Mouse (Mus musculus) hindbrain, postnatal 0 days (tissue): ENCODE data around the gene Scg5. TPM values are rescaled to one million over a fixed set of nuclear protein-coding genes. Genes with fewer than 3 reads are reported as not detected.

Source experiments
- ATAC-seq: fragments of 200-750 bp; cut with Nextera tagmentation; 2 replicates; pipeline ENCODE4 v1.8.0; 2017; ENCODE audit warnings: mild to moderate bottlenecking, moderate TSS enrichment, moderate library complexity
- DNase-seq: peaks from one replicate; pipeline ENCODE4 v3.0.0-alpha.2; 2015; ENCODE audit warnings: low spot score
- H3K27ac ChIP-seq: fragments of 300-500 bp; sonication (generic); 2 replicates; pipeline ENCODE4 v1.5.1; 2014; ENCODE audit warnings: mild to moderate bottlenecking
- H3K27me3 ChIP-seq: fragments of 300-500 bp; sonication (generic); 2 replicates; pipeline ENCODE4 v1.6.1; 2014; ENCODE audit warnings: low read length, mixed read lengths; ENCODE audit not compliant: insufficient read depth
- H3K36me3 ChIP-seq: fragments of 300-500 bp; sonication (generic); 2 replicates; pipeline ENCODE4 v1.6.1; 2014; ENCODE audit warnings: low read length, mixed read lengths; ENCODE audit not compliant: insufficient read depth
- H3K4me1 ChIP-seq: fragments of 300-500 bp; sonication (generic); 2 replicates; pipeline ENCODE4 v1.6.1; 2014; ENCODE audit warnings: antibody characterized with exemption, low read length, mixed read lengths; ENCODE audit not compliant: insufficient read depth
- H3K4me2 ChIP-seq: fragments of 300-500 bp; sonication (generic); 2 replicates; pipeline ENCODE4 v1.6.1; 2014; ENCODE audit warnings: low read depth, mild to moderate bottlenecking, low read length, moderate library complexity, mixed read lengths
- H3K4me3 ChIP-seq: fragments of 300-500 bp; sonication (generic); 2 replicates; pipeline ENCODE4 v1.5.1; 2014; ENCODE audit warnings: low read length
- H3K9ac ChIP-seq: fragments of 300-500 bp; sonication (generic); replicated peaks from 2 replicates; pipeline ENCODE4 v1.6.1; 2014; ENCODE audit warnings: mild to moderate bottlenecking, low read length, moderate library complexity, mixed read lengths
- H3K9me3 ChIP-seq: fragments of 300-500 bp; sonication (generic); 2 replicates; pipeline ENCODE4 v1.6.1; 2016; ENCODE audit warnings: low read length, mixed read lengths
- CTCF ChIP-seq: IDR thresholded peaks from 2 replicates; pipeline ENCODE4 v1.5.1; 2016; ENCODE audit warnings: antibody characterized with exemption, control low read depth, low read depth
- WGBS: fragments of 180-500 bp; shearing (Covaris S2); extraction: QIAGEN DNeasy Blood & Tissue Kit; methylation state at CpG from one replicate; pipeline ENCODE4 v1.1.7; 2014; 5-methylcytosine and 5-hydroxymethylcytosine counted together
- polyA plus RNA-seq: library from polyadenylated mRNA; unstranded; fragments of >200 nt; fragmentation: Nextera tagmentation; extraction: Ambion mirVana; gene quantifications from 2 replicates; pipeline ENCODE4 v1.2.1, GENCODE M21; 2015
- total RNA-seq: library from RNA; depleted of rRNA; stranded (reverse); fragments of >200 nt; gene quantifications from 2 replicates; pipeline ENCODE4 v1.2.3, GENCODE M21; 2014

Gene Scg5
- total and polyA plus RNA-seq, 2 experiments from 2014 or later, result 203 to 362 TPM

DNA sequence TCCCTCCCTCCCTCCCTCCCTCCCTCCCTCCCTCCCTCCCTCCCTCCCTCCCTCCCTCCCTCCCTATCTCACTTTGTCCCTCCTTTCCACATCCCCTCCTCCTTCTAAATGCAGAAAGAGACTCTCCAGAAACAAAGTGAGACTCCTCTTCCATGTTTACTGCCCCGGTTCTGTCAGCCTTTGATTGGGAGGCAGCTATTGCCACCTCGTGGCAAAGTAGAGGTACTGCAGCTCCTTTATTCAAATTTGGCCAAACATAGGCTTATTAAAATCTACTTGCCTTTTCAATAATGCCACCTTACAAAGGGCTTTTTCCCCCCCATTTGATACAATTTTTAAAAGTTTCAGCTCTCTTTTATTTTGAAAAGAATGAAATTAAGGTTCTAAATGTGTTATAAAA lies 5.0 kb downstream of the Scg5 start:
- Histone ChIP-seq H3K9me3 (no peaks in the 10 kb centered on the region), H3K36me3 (no peaks in the 10 kb centered on the region), H3K9ac (no peak overlapping the region), H3K4me2 (no peak overlapping the region), H3K27me3 (no peaks in the 10 kb centered on the region), H3K4me3 (no peak overlapping the region), H3K27ac (no peak overlapping the region), H3K4me1 (peaks cover 14% of the 10 kb centered on the region)
- TF ChIP-seq CTCF, result peak; percentile 88
- WGBS, result 0% methylated on average over 2 of the region's 2 CpGs
- ATAC-seq, result no peak
- peak; percentile 83 for DNase-seq

DNA sequence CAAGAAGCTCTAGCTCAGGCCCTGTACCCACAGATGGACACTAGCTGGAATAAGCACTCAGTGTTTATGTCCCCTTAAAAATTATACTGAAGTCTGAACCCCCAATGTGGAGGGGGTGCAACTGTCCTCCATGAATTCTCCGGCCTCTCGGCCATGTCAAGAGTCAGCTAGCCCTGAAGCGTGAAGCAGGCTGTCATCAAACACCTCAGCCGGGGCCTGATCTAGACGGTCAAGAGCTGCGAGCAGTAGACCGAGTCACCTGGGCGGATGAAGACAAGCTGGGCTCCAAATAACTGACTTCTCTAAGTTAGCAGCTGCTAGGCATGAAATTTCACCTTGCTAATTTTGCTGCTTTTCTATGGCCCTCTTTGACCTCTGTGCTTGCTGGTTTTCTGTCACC lies 6.6 kb downstream of the Scg5 start:
- no peak overlapping the region for H3K27ac ChIP-seq
- no peaks in the 10 kb centered on the region for H3K36me3 ChIP-seq
- H3K4me2 ChIP-seq, result no peak overlapping the region
- H3K27me3 ChIP-seq, result no peaks in the 10 kb centered on the region
- peaks cover 14% of the 10 kb centered on the region for H3K4me1 ChIP-seq
- TF ChIP-seq CTCF, result no peak
- WGBS, result 95% methylated on average over 8 of the region's 8 CpGs
- no peaks in the 10 kb centered on the region for H3K9me3 ChIP-seq
- no peak for ATAC-seq
- no peak for DNase-seq
- H3K9ac ChIP-seq, result no peak overlapping the region
- H3K4me3 ChIP-seq, result no peak overlapping the region

DNA sequence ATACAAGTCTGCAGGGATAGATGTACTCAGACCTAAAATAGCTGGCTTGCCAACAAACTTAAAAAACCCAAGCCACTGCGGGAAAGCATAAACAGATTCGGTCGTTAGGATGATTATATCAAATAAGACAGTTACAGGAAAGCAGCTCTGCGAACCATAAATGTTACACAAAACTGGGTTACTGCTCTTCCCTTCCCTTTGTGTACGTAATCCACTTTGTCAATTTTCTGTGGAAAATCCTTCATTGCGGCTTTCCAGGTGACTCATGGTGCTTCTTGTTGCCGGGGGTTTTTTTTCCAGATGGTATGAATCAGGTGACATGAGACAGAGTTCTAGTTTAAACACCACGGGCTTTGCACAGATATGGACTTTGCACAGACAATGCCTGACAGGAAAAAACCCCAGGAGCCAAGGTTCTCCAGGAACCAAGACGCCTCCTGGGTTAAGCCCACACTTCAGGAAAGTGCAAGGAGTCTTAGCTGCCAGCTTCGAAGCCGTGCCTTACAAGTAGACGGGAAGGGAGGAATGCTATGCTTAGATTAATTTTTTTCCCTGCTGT lies 7.7 kb downstream of the Scg5 start:
- WGBS, result 85% methylated on average over 12 of the region's 12 CpGs
- Histone ChIP-seq H3K27ac (no peak overlapping the region), H3K9ac (no peak overlapping the region), H3K9me3 (no peaks in the 10 kb centered on the region), H3K36me3 (no peaks in the 10 kb centered on the region), H3K4me3 (no peak overlapping the region), H3K4me2 (no peak overlapping the region), H3K27me3 (no peaks in the 10 kb centered on the region), H3K4me1 (peaks cover 3% of the 10 kb centered on the region)
- DNase-seq (no peak), ATAC-seq (no peak)
- no peak for TF ChIP-seq CTCF

DNA sequence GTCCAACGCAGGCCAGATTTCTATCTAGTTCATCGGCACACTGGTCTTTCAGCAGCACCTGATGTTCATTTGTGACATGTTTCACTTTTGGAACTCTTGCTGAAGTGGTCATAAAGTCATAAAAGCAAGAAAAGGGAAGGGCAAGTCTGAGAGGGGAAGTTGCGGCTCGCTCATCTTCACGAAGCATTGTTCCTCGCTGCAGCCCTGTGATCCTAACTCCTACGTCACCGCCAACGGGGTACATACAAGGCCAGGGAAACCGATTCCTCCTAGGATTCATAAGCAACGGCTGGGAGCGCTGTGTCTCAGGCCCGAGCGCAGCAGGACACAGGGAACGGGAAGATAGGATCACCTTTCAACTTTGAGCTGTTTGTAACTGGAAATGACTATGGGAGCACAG lies 8.8 kb downstream of the Scg5 start:
- no peak for DNase-seq
- H3K9ac ChIP-seq, result no peak overlapping the region
- TF ChIP-seq CTCF, result no peak
- H3K4me2 ChIP-seq, result no peak overlapping the region
- H3K27me3 ChIP-seq, result no peaks in the 10 kb centered on the region
- no peaks in the 10 kb centered on the region for H3K36me3 ChIP-seq
- H3K4me1 ChIP-seq, result no peaks in the 10 kb centered on the region
- H3K9me3 ChIP-seq, result no peaks in the 10 kb centered on the region
- 95% methylated on average over 15 of the region's 15 CpGs for WGBS
- ATAC-seq, result no peak
- no peak overlapping the region for H3K4me3 ChIP-seq
- H3K27ac ChIP-seq, result no peak overlapping the region

DNA sequence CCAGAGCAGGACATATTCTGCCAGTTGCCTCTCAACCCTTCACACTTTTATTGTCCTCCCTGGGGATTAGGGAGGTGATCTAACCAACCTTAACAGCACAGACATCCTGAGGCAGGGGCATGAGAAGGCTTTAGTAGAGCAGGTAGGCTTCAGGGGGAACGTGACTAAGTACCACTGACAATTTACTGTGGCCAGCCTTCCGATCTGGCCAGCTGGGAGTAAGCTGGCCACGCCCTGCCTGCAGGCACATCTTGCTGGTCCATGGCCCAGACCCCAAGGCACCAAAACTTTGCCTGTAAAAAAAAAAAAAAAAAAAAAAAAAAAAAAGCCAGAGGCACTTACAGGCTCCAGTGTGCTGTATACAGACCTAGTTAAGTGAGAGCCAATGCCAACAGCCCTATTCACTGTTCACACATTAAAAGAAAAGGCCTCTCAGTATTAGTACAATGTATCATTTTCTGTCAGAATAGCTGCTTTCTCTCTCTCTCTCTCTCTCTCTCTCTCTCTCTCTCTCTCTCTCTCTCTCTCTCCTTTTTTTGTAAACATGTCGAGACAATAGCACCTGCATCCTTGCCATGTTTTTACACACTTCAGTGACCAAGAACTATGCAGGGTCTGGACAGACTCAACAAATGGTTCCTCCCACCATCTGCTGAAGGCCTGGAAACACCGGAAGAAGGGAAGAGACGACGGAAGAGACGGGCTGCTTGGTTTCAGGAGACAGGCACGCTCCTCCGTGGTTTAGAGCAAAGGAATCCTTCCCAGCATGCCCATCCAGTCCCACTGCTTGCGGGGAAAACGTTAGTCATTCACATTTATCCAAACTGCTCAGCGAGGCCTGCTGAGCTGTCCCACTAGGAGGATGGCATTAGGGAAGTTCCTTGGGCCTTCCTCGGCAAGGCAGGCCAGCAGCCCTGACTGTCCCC lies 11.0 kb downstream of the Scg5 start:
- no peaks in the 10 kb centered on the region for H3K4me1 ChIP-seq
- H3K36me3 ChIP-seq, result no peaks in the 10 kb centered on the region
- H3K27me3 ChIP-seq, result no peaks in the 10 kb centered on the region
- ATAC-seq (peak; percentile 65), DNase-seq (peak; percentile 32)
- WGBS, result 43% methylated on average over 14 of the region's 14 CpGs
- no peak overlapping the region for H3K9ac ChIP-seq
- H3K9me3 ChIP-seq, result no peaks in the 10 kb centered on the region
- no peak for TF ChIP-seq CTCF
- no peak overlapping the region for H3K4me2 ChIP-seq
- H3K4me3 ChIP-seq, result no peak overlapping the region
- peak overlapping the region; percentile 45; the same call in 1 of the 2 replicates for H3K27ac ChIP-seq

DNA sequence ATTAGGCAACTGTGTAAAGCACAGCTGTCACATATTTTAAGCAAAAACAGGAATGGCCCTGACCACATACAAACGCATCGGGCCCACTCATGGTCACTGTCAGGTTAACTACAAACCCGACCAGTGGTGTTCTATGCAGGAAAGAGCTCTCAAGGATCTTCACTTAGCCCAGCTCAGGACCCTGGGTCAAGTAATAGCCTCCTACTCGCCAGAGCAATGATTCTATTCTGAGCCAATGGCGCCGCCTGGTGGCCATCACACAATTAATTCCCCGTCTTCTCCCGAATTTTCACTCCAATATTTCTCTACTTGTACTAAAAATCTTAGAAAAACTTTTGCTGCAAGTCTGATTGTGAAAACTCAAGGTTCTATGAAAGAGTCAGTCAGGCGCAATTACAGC lies 21.3 kb downstream of the Scg5 start:
- 26% methylated on average over 9 of the region's 9 CpGs for WGBS

More for the DNA sequence above, 21.3 kb downstream of the Scg5 start:
- no peak overlapping the region for H3K4me2 ChIP-seq
- H3K4me1 ChIP-seq, result no peaks in the 10 kb centered on the region
- no peak overlapping the region for H3K4me3 ChIP-seq
- H3K27me3 ChIP-seq, result no peaks in the 10 kb centered on the region
- no peaks in the 10 kb centered on the region for H3K36me3 ChIP-seq
- no peak for ATAC-seq
- H3K9me3 ChIP-seq, result no peaks in the 10 kb centered on the region
- H3K9ac ChIP-seq, result no peak overlapping the region
- peak; percentile 73 for TF ChIP-seq CTCF
- DNase-seq, result peak; percentile 70
- H3K27ac ChIP-seq, result no peak overlapping the region
